Mouse (Mus musculus): ENCODE results near the gene Insig1.

DNA sequence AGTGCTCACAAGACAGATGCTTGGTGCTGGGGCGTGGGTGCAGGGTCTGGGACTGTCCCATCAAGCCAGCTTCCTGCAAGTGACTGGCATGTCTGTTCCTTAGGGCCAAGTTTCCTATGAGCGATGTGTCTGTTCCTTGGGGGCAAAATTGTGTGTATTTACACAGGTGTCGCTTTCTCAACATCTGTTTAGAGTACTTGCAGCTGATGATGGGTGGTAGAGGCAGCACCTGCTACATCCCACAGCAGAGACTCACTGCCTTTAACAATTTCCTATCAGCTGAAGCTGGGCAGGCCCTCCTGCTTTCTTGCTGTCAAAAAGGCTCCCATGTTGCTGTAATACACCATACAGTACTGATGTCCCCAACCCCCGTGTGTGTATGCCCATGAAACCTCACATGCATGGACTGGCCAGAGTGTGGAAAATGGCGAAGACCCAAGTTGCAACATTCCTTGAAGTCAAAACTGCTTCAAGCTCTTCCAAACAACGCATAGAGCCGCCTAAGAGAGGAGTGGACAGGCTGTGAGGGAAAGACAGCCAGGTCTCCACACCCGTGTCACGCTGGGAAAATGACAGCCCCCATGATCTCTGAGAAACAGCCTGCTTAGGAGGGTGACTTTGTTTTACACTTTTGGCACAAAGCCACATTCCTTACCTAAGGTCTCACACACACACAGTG is 875 bp upstream of the Insig1 start:
- TF ChIP-seq CTCF (IDR thresholded peaks at IDR 0.05; ENCODE audit: borderline replicate concordance, insufficient read depth, low read depth, low read length) = no peak
- TF ChIP-seq POLR2A (IDR thresholded peaks at IDR 0.05; ENCODE audit: borderline replicate concordance, insufficient read depth, low read length) = no peak

All from cerebellum, adult 2 months (tissue).